Mouse (Mus musculus) limb, embryonic 11.5 days (tissue): ENCODE measurements around the gene Tomt. TPM values are rescaled to one million over a fixed set of nuclear protein-coding genes. Genes with fewer than 3 reads are reported as not detected.

Source experiments
- ATAC-seq: fragments of 200-750 bp; cut with Nextera tagmentation; 2 replicates; pipeline ENCODE4 v1.8.0; 2017; ENCODE audit warnings: low read depth; ENCODE audit not compliant: insufficient number of reproducible peaks, low FRiP score, low TSS enrichment
- DNase-seq: peaks from one replicate; pipeline ENCODE4 v3.0.0-alpha.2; 2015; ENCODE audit warnings: low spot score
- H3K27ac ChIP-seq: fragments of 300-500 bp; sonication (generic); replicated peaks from 2 replicates; pipeline ENCODE4 v1.5.1; 2014; ENCODE audit warnings: low read depth, mild to moderate bottlenecking, low read length
- H3K27me3 ChIP-seq: fragments of 300-500 bp; sonication (generic); 2 replicates; pipeline ENCODE4 v1.6.1; 2014; ENCODE audit warnings: mild to moderate bottlenecking, low read length, mixed read lengths; ENCODE audit not compliant: control insufficient read depth, insufficient read depth
- H3K36me3 ChIP-seq: fragments of 300-500 bp; sonication (generic); 2 replicates; pipeline ENCODE4 v1.6.1; 2014; ENCODE audit warnings: mild to moderate bottlenecking, low read length, moderate library complexity, mixed read lengths; ENCODE audit not compliant: control insufficient read depth, insufficient read depth
- H3K4me1 ChIP-seq: fragments of 300-500 bp; sonication (generic); 2 replicates; pipeline ENCODE4 v1.6.1; 2014; ENCODE audit warnings: low read length, mixed read lengths; ENCODE audit not compliant: control insufficient read depth, insufficient read depth
- H3K4me2 ChIP-seq: fragments of 300-500 bp; sonication (generic); 2 replicates; pipeline ENCODE4 v1.6.1; 2014; ENCODE audit warnings: low read depth, mild to moderate bottlenecking, moderate library complexity; ENCODE audit not compliant: severe bottlenecking
- H3K4me3 ChIP-seq: fragments of 300-500 bp; sonication (generic); 2 replicates; pipeline ENCODE4 v1.5.1; 2014; ENCODE audit warnings: low read depth, low read length
- H3K9ac ChIP-seq: fragments of 300-500 bp; sonication (generic); 2 replicates; pipeline ENCODE4 v1.6.1; 2014; ENCODE audit warnings: mild to moderate bottlenecking, low read length
- H3K9me3 ChIP-seq: fragments of 300-500 bp; sonication (generic); 2 replicates; pipeline ENCODE4 v1.6.1; 2016; ENCODE audit warnings: low read length; ENCODE audit not compliant: control insufficient read depth
- WGBS: fragments of 180-500 bp; shearing (Covaris S2); extraction: QIAGEN DNeasy Blood & Tissue Kit; methylation state at CpG from one replicate; pipeline ENCODE4 v1.1.7; 2014; 5-methylcytosine and 5-hydroxymethylcytosine counted together
- polyA plus RNA-seq: library from polyadenylated mRNA; unstranded; fragments of >200 nt; fragmentation: Nextera tagmentation; extraction: Ambion mirVana; gene quantifications from 2 replicates; pipeline ENCODE4 v1.2.1, GENCODE M21; 2014

The Tomt gene
- polyA plus RNA-seq, 1 experiment from 2014 or later, result 0.40 TPM

DNA sequence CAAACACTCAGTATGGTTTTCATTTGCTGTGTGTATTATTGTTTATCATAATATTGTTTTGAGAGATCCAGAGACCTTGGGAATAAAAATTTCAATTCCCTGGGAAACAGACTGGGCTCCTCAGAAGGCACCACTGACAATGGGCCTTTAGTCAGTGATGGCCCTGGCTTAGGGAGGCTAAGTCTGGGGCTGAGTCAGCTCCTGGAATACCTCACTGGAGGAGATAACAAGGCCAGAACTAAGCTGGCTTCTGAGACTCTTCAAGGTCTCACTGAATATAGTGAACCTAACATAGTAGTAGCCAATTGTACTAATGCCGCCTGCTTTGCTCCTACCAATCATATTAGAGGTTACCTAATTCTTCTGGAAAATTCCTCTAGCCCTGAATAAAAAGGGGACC is 30.2 kb downstream of the Tomt start:
- 94% methylated on average over 1 of the region's 1 CpGs for WGBS
- ATAC-seq (no peak), DNase-seq (no peak)
- H3K9me3 ChIP-seq, result no peaks in the 10 kb centered on the region
- no peak overlapping the region for H3K4me2 ChIP-seq
- no peaks in the 10 kb centered on the region for H3K4me1 ChIP-seq
- H3K4me3 ChIP-seq, result no peak overlapping the region
- H3K27me3 ChIP-seq, result no peaks in the 10 kb centered on the region
- no peaks in the 10 kb centered on the region for H3K36me3 ChIP-seq
- H3K9ac ChIP-seq, result no peak overlapping the region
- no peak overlapping the region for H3K27ac ChIP-seq

DNA sequence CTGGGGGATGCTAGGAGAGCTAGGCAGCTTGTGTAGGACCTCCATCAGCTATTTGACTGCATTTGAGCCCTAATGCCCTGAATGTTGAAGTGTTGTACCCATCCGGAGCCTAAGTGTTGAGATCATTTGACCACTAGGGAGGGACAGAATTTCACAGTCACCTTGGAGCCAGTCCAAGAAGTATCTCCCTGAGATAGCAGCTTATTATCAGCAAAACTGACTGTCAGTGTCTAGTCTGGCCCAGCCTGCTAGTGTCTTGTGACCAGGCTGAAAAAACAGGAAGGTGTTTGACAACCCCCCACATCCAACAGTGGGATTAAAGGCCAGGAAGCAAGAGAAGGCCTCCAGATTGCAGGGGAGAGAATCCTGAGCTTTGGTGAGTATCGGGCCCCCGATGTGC is 34.9 kb downstream of the Tomt start:
- no peak overlapping the region for H3K4me3 ChIP-seq
- ATAC-seq (no peak), DNase-seq (no peak)
- no peaks in the 10 kb centered on the region for H3K36me3 ChIP-seq
- no peak overlapping the region for H3K27ac ChIP-seq
- H3K4me2 ChIP-seq, result no peak overlapping the region
- WGBS, result 88% methylated on average over 3 of the region's 3 CpGs
- H3K9ac ChIP-seq, result no peak overlapping the region
- no peaks in the 10 kb centered on the region for H3K4me1 ChIP-seq
- H3K9me3 ChIP-seq, result no peaks in the 10 kb centered on the region
- no peaks in the 10 kb centered on the region for H3K27me3 ChIP-seq

DNA sequence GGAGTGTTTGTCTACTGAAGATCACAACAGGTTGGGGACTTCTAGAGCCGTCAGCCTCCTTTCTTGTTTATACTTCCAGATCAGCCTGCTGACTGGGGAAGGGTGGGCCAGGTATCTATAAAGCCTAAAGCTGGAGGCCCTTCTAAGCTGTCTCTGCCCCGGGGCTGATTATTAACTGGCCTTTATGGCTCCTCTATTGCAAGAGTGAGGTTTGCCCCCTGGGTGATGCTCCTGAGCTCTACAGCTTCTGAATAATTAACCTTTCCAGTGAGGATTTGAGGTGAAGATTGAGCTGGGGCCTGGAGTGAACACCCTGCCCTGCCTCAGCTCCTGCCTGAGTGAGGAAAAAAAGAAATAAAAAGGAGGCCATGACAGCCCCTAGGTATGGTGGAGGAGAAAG is 35.5 kb downstream of the Tomt start, which contains the start of gene Folr1:
Folr1 (minus strand) TSS at position 160 of the 400 bp plus-strand sequence.
- Histone ChIP-seq H3K9me3 (no peaks in the 10 kb centered on the region), H3K27me3 (no peaks in the 10 kb centered on the region), H3K36me3 (no peaks in the 10 kb centered on the region), H3K9ac (no peak within 1 kb of the TSS), H3K4me3 (no peak within 1 kb of the TSS), H3K4me1 (no peaks in the 10 kb centered on the region), H3K27ac (no peak within 1 kb of the TSS), H3K4me2 (no peak within 1 kb of the TSS)
- 61% methylated on average over 2 of the region's 2 CpGs for WGBS
- DNase-seq (no peak), ATAC-seq (no peak)

DNA sequence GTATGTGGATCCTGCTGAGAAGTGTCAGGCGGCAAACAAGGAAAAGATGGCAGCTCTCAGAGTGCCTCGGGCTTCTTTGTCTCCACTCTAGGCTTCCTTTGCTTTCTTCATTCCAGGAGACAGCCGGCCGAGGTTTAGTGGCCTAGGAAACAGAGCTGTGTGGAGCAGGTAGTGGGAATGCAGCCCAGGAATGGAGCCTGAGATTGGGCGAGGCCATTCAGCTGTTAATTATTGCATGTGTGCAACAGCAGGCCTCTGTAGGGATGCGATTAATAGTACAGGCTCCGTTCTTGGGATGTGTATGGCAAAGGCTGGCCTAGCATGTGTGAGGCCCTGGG is 37.0 kb downstream of the Tomt start:
- Histone ChIP-seq H3K4me1 (no peaks in the 10 kb centered on the region), H3K4me2 (no peak overlapping the region), H3K27ac (no peak overlapping the region), H3K9ac (no peak overlapping the region), H3K9me3 (no peaks in the 10 kb centered on the region), H3K36me3 (no peaks in the 10 kb centered on the region), H3K4me3 (no peak overlapping the region), H3K27me3 (no peaks in the 10 kb centered on the region)
- no peak for DNase-seq
- no peak for ATAC-seq
- 76% methylated on average over 7 of the region's 7 CpGs for WGBS

DNA sequence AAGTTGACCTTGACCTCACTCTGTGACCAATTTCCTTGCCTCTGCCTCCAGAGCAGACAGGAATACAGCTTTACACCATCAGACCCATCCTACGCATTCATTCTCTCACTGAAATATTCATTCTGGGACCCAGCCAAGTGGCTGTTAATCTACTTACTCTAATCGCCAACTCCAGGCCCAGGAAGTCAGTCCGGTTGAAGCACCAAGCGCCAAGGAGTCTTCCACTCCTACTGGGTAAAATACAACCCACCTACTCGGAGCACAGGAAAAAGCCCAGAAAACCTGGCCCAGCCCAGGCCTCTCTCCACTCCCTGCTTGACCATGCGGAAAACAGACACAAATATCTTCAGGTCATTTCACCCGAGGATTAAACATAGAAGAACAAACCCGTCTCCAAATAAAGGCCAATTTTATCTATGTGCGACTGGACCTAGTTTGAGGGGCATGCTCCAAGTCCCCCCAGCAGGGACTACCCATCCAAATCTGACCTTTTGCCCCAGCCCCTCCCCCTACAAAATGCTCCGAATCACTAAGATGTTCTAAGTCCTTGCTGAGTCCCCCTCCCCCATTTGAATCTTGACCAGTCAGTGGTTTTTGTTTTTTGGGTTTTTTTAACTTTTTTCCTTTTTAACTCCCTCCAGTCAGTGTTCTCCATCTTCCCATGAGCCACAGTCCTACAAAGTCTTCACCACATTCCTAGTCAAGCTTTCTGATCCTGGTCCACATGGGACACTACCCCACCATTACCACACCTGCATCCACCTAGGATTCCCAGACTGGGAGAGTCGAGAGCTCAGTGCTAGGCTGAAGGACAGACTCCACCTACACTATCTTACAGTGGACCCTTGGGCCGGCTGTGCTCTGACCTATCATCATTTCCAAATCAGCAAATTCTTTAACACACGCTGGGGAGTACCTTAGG is 37.7 kb downstream of the Tomt start:
- H3K4me1 ChIP-seq, result no peaks in the 10 kb centered on the region
- H3K9ac ChIP-seq, result no peak overlapping the region
- no peak overlapping the region for H3K4me3 ChIP-seq
- WGBS, result 83% methylated on average over 13 of the region's 13 CpGs
- peak; percentile 47; the same call in 1 of the 2 replicates for ATAC-seq
- no peak for DNase-seq
- H3K27me3 ChIP-seq, result no peaks in the 10 kb centered on the region
- no peaks in the 10 kb centered on the region for H3K9me3 ChIP-seq
- no peaks in the 10 kb centered on the region for H3K36me3 ChIP-seq
- no peak overlapping the region for H3K27ac ChIP-seq
- no peak overlapping the region for H3K4me2 ChIP-seq

DNA sequence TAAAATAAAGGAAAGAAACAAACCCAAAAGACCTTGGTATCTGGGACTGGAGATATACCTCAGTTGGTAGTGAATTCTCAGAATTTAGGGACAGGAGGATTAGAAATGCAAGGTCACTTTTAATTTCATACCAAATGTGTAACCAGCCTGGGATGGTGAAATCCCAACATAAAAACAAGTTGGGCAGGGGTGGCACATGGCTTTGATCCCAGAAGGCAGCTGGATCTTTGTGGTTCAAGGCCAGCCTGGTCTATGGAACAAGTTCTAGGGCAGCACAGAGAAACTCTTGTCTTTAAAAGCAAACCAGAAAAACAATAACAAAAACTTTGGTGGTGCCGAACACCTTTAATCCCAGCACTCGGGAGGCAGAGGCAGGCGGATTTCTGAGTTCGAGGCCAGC is 38.7 kb downstream of the Tomt start:
- Histone ChIP-seq H3K4me2 (no peak overlapping the region), H3K27me3 (no peaks in the 10 kb centered on the region)
- WGBS, result 98% methylated on average over 4 of the region's 4 CpGs

DNA sequence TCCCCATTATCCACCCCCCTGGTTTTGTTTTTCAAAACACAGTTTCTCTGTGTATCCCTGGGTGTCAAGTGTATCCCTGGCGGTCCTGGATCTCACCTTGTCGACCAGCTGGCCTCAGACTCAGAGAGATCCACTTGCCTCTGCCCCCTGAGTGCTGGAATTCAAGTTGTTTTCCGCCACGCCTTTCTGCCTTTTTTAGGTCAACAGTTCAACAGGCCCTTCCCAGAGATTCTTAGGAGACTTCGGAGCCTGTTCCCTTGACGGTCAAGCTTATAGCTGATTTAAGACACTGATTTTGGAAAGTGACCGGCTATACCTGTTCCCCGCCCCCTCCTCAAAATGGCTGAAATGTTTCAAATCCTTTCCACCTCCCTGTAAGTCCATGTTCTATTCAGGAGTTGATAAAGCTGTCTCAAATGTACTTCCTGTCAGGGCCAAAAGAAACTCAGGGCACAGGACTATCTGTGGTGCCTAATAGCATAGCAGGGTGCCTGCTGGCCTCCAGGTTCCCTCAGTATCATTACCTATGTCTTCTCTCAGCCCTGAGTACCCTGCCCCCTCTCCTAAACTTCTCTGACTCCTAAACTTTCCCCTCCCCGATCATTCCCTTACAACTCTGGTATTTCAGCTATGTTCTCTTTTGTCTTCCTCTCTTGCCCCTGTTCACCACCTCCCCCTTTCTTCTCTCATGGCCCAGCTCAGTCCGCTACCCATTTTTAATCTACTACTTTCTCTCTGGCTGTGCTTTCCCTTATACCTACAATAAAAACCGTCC is 39.5 kb downstream of the Tomt start:
- no peak for ATAC-seq
- 86% methylated on average over 11 of the region's 11 CpGs for WGBS
- H3K9ac ChIP-seq, result no peak overlapping the region
- H3K4me2 ChIP-seq, result no peak overlapping the region
- no peak overlapping the region for H3K4me3 ChIP-seq
- H3K27me3 ChIP-seq, result no peaks in the 10 kb centered on the region
- no peaks in the 10 kb centered on the region for H3K36me3 ChIP-seq
- H3K9me3 ChIP-seq, result no peaks in the 10 kb centered on the region
- no peak for DNase-seq
- no peak overlapping the region for H3K27ac ChIP-seq
- H3K4me1 ChIP-seq, result no peaks in the 10 kb centered on the region

More for the DNA sequence above, 38.7 kb downstream of the Tomt start:
- DNase-seq (no peak), ATAC-seq (no peak)
- Histone ChIP-seq H3K27ac (no peak overlapping the region), H3K9me3 (no peaks in the 10 kb centered on the region), H3K36me3 (no peaks in the 10 kb centered on the region), H3K9ac (no peak overlapping the region), H3K4me3 (no peak overlapping the region), H3K4me1 (no peaks in the 10 kb centered on the region)

DNA sequence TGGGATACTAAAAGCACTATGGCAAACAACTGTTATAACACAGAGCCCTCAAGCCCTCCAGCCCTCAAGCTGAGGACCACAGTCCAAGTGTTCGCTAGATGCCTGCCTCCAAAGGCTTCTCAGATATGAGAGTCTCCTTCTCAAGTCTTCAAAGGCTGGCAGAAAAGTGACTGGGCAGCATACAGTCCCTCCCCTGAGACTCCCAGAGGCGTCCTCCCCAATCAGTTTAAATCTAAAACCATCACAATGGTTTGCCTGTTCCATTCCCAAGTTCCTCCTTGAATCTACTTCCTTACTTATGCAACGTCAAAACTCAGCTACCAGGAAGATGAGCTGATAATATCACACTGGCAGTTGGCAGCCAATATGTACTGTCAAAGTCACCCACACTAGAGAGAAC is 42.7 kb downstream of the Tomt start, which contains the start of gene Anapc15:
Anapc15 (plus strand) TSS at position 301 of the 400 bp plus-strand sequence.
- H3K9ac ChIP-seq, result no peak within 1 kb of the TSS
- no peak for ATAC-seq
- 78% methylated on average over 3 of the region's 3 CpGs for WGBS
- no peaks in the 10 kb centered on the region for H3K36me3 ChIP-seq
- H3K4me2 ChIP-seq, result no peak within 1 kb of the TSS
- DNase-seq, result no peak
- H3K4me3 ChIP-seq, result no peak within 1 kb of the TSS
- no peak within 1 kb of the TSS for H3K27ac ChIP-seq
- no peaks in the 10 kb centered on the region for H3K9me3 ChIP-seq
- H3K4me1 ChIP-seq, result no peaks in the 10 kb centered on the region
- H3K27me3 ChIP-seq, result no peaks in the 10 kb centered on the region
